Mouse (Mus musculus) kidney, adult 2 months (tissue): Measurements from ENCODE around the gene Rab20.

ENCODE experiments used
- CTCF ChIP-seq: fragments of 200-500 bp; conservative IDR thresholded peaks from 2 replicates; pipeline ENCODE4 v1.5.1; 2011; ENCODE audit warnings: low read depth, mild to moderate bottlenecking, control low read depth, low read length, moderate library complexity, mixed read lengths; ENCODE audit not compliant: insufficient read depth, insufficient read length
- POLR2A ChIP-seq: fragments of 200-500 bp; IDR thresholded peaks from one replicate; pipeline ENCODE4 v1.6.1; 2011; ENCODE audit warnings: low read depth, low read length, control low read depth

DNA sequence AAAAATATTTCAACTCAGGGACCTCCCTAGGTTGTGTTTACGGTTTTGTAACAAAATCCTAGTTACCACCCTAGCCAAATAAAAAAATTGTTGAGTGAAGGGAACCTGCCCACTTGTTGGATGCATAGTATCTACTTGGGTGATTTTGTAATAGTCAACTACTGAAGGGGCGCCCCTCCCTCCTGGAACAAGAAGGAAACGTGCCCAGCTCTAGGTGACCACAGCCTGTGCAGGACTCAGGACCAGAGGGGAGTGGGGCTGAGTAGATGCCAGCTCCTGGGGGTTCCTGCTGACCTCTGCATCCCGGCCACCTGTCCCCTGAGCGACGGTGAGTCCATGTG lies 39.5 kb upstream of the Rab20 start:
- TF ChIP-seq CTCF (no peak), POLR2A (no peak)
